Mouse (Mus musculus) brain, embryonic 14.5 days (tissue): ENCODE measurements around the gene Ube2e1.

Source experiments
- CTCF ChIP-seq: fragments of 200-500 bp; IDR thresholded peaks from 2 replicates; pipeline ENCODE4 v1.5.1; 2012; ENCODE audit warnings: inconsistent platforms, mild to moderate bottlenecking, moderate library complexity, borderline replicate concordance; ENCODE audit not compliant: insufficient read depth, insufficient read length; ENCODE audit errors: extremely low read depth
- POLR2A ChIP-seq: fragments of 200-500 bp; IDR thresholded peaks from 2 replicates; pipeline ENCODE4 v1.6.1; 2012; ENCODE audit warnings: mild to moderate bottlenecking, inconsistent platforms, borderline replicate concordance; ENCODE audit not compliant: poor library complexity, insufficient read depth, insufficient read length, severe bottlenecking; ENCODE audit errors: extremely low read depth

DNA sequence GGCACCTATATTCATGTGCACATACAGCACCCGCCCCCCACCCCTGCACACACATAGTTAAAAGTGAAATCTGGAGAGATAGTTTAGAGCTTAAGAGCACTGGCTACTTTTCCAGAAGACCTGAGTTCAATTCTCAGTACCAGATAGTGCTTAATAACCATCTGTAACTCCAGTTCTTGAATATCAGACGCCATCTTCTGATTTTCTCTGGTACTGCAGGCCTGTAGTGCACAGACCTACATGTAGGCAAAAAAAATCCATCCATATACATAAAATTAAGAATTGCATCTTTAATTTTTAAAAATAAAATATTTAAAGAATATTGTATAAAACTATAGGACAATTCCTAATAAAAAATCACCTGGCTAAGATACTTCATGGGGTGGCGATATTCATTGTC is 70.5 kb downstream of the Ube2e1 start:
- TF ChIP-seq CTCF (no peak), POLR2A (no peak)
